Mouse (Mus musculus) liver, embryonic 15.5 days (tissue): ENCODE results near the gene Stx8. TPM values are rescaled to one million over a fixed set of nuclear protein-coding genes. Genes with fewer than 3 reads are reported as not detected.

Experiments used
- ATAC-seq: fragments of 200-750 bp; cut with Nextera tagmentation; 2 replicates; pipeline ENCODE4 v1.8.0; 2017; ENCODE audit warnings: moderate number of reproducible peaks, mild to moderate bottlenecking, moderate library complexity; ENCODE audit not compliant: insufficient read depth
- H3K27ac ChIP-seq: fragments of 300-500 bp; sonication (generic); replicated peaks from 2 replicates; pipeline ENCODE4 v1.5.1; 2015; ENCODE audit warnings: mild to moderate bottlenecking, inconsistent platforms
- H3K27me3 ChIP-seq: fragments of 300-500 bp; sonication (generic); 2 replicates; pipeline ENCODE4 v1.6.1; 2015; ENCODE audit warnings: mild to moderate bottlenecking, inconsistent platforms
- H3K36me3 ChIP-seq: fragments of 300-500 bp; sonication (generic); replicated peaks from 2 replicates; pipeline ENCODE4 v1.6.1; 2015; ENCODE audit warnings: moderate library complexity, mild to moderate bottlenecking, inconsistent platforms
- H3K4me1 ChIP-seq: fragments of 300-500 bp; sonication (generic); replicated peaks from 2 replicates; pipeline ENCODE4 v1.6.1; 2015; ENCODE audit warnings: inconsistent platforms
- H3K4me2 ChIP-seq: fragments of 300-500 bp; sonication (generic); 2 replicates; pipeline ENCODE4 v1.6.1; 2015; ENCODE audit warnings: moderate library complexity, mild to moderate bottlenecking, inconsistent platforms
- H3K4me3 ChIP-seq: fragments of 300-500 bp; sonication (generic); replicated peaks from 2 replicates; pipeline ENCODE4 v1.5.1; 2015; ENCODE audit warnings: mild to moderate bottlenecking, inconsistent platforms
- H3K9ac ChIP-seq: fragments of 300-500 bp; sonication (generic); 2 replicates; pipeline ENCODE4 v1.6.1; 2015; ENCODE audit warnings: moderate library complexity, mild to moderate bottlenecking, inconsistent platforms
- H3K9me3 ChIP-seq: fragments of 300-500 bp; sonication (generic); replicated peaks from 2 replicates; pipeline ENCODE4 v1.6.1; 2016; ENCODE audit warnings: inconsistent platforms
- WGBS: fragments of 180-500 bp; shearing (Covaris S2); methylation state at CpG from one replicate; pipeline ENCODE4 v1.1.7; 2015; ENCODE audit warnings: mixed read lengths; ENCODE audit not compliant: insufficient replicate concordance; 5-methylcytosine and 5-hydroxymethylcytosine counted together
- polyA plus RNA-seq: library from polyadenylated mRNA; unstranded; fragments of >200 nt; fragmentation: Nextera tagmentation; extraction: Ambion mirVana; gene quantifications from 2 replicates; pipeline ENCODE4 v1.2.1, GENCODE M21; 2015

The Stx8 gene
- polyA plus RNA-seq, 1 experiment from 2014 or later, result 20.0 TPM

DNA sequence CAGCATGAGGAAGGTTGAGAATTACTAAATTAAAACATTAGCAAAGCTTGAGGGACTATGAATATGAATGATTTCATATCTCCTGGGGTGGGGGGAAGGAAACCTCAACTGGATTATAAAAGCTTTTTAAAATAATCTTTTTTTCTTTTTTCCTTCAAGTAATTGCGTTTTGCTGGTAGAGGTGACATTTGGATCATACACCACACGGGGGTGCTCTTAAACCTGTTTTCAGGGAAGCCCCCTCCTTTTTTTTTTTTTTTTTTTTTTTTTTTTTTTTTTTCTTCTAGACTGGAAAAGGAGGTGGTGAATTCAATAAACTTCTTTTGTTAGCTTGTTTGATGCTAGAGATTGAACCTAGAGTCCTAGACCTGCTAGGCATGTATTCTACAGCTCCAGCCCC is 9.3 kb downstream of the Stx8 start:
- H3K27ac ChIP-seq, result no peak overlapping the region
- no peaks in the 10 kb centered on the region for H3K9me3 ChIP-seq
- H3K27me3 ChIP-seq, result no peaks in the 10 kb centered on the region
- no peak overlapping the region for H3K4me3 ChIP-seq
- H3K9ac ChIP-seq, result no peak overlapping the region
- H3K4me1 ChIP-seq, result no peaks in the 10 kb centered on the region
- no peaks in the 10 kb centered on the region for H3K36me3 ChIP-seq
- WGBS, result 24% methylated on average over 2 of the region's 2 CpGs
- H3K4me2 ChIP-seq, result no peak overlapping the region
- ATAC-seq, result no peak

DNA sequence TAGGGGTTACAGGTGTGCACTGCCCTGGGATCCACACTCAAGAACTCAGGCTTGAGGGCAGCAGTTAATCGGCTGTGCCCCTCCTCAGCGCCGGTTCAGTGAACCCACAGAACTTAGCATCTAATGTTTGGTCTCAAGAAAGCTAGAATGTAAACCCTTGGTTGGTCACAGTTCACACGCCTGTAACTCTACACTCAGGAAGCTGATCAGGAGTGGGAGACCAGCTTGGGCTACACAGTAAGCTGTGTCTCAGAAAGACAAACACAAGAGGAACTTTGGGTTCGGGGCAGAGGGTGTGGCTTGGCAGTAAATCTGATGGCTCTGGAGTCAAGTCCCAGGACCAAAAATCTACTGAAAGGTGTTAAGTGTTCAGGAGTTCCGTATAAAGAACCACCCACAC is 17.6 kb downstream of the Stx8 start:
- Histone ChIP-seq H3K4me1 (no peaks in the 10 kb centered on the region), H3K27ac (no peak overlapping the region), H3K27me3 (no peaks in the 10 kb centered on the region), H3K9me3 (no peaks in the 10 kb centered on the region), H3K9ac (no peak overlapping the region), H3K36me3 (0 out of 2 replicates have a peak, but pooled peaks cover 2% of the 10 kb centered on the region), H3K4me2 (no peak overlapping the region), H3K4me3 (no peak overlapping the region)
- ATAC-seq, result no peak
- 71% methylated on average over 6 of the region's 6 CpGs for WGBS

GRCm38 (mm10) chr11:67991240-67991639 is 25.2 kb downstream of the Stx8 start:
- H3K27me3 ChIP-seq, result no peaks in the 10 kb centered on the region
- no peak overlapping the region for H3K9ac ChIP-seq
- H3K9me3 ChIP-seq, result no peaks in the 10 kb centered on the region
- no peak overlapping the region for H3K4me2 ChIP-seq
- no peak for ATAC-seq
- 82% methylated on average over 4 of the region's 4 CpGs for WGBS
- H3K36me3 ChIP-seq, result 0 out of 2 replicates have a peak, but pooled peaks cover 2% of the 10 kb centered on the region
- H3K27ac ChIP-seq, result no peak overlapping the region
- no peaks in the 10 kb centered on the region for H3K4me1 ChIP-seq
- no peak overlapping the region for H3K4me3 ChIP-seq

DNA sequence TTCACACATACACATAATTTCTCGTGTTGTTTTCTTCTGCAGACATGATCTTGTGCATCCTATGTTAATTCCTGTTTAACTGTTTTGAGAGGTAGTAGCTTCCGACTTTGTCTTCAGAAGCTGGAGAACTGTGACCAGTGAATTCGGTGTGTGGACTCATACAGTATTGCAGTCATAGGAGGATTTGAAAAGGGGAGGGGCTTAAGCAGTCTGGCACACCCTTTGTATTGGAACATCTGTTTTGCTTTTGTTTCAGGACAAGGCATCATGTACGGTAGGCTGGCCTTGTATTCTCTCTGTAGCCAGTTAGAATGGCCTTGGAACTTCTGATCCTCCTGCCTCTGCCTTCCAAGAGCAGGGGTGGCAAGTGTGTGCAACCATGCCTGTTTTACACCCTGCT is 30.0 kb downstream of the Stx8 start:
- Histone ChIP-seq H3K4me2 (no peak overlapping the region), H3K4me1 (no peaks in the 10 kb centered on the region), H3K4me3 (no peak overlapping the region), H3K9ac (no peak overlapping the region), H3K27ac (no peak overlapping the region), H3K36me3 (no peaks in the 10 kb centered on the region), H3K9me3 (no peaks in the 10 kb centered on the region), H3K27me3 (no peaks in the 10 kb centered on the region)
- no peak for ATAC-seq
- 67% methylated on average over 4 of the region's 4 CpGs for WGBS

DNA sequence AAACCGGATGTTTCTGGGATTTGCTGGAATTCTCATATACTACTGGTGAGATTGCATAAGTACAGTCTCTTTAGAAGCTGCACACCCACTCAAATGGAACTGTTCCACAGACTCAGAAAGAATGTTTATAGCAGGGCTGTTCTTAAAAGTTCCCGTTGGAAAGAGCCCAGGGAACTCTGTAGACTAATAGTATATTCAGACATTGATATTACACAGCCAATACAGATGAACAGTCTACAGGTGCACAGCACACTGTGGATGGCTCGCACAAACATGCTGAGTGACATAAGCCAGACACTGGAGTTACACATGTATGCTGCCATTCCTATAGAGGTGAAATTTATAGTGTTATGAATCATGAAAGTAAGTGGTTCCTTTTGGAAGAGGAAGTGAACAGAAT is 32.9 kb downstream of the Stx8 start:
- H3K27me3 ChIP-seq, result no peaks in the 10 kb centered on the region

DNA sequence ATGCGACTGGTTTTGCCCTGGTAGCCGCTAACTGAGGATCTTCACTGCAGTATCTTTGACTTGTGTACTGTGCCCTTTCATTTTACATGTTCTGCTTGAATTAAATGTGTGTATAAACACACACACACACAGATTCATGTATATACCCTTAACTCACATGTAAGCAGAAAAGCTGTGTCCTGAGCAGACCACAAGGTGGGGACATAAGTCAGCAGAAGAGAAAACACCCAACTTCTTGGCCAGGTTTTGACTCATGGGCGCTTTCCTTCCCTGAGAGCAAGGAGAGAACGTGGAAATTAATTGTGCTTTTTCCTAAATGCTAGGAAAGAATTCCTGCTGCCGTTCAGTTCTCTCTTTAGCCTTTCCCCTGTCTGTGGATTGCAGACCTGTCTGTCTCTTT is 33.6 kb downstream of the Stx8 start:
- H3K27me3 ChIP-seq, result no peaks in the 10 kb centered on the region
- no peak overlapping the region for H3K4me2 ChIP-seq
- WGBS, result 59% methylated on average over 5 of the region's 5 CpGs
- no peak overlapping the region for H3K9ac ChIP-seq
- H3K36me3 ChIP-seq, result no peaks in the 10 kb centered on the region
- no peaks in the 10 kb centered on the region for H3K4me1 ChIP-seq
- H3K9me3 ChIP-seq, result no peaks in the 10 kb centered on the region
- no peak overlapping the region for H3K27ac ChIP-seq
- H3K4me3 ChIP-seq, result no peak overlapping the region
- no peak for ATAC-seq

More for the DNA sequence above, 32.9 kb downstream of the Stx8 start:
- ATAC-seq, result no peak
- no peak overlapping the region for H3K4me2 ChIP-seq
- WGBS, result 75% methylated on average over 3 of the region's 3 CpGs
- H3K4me1 ChIP-seq, result no peaks in the 10 kb centered on the region
- no peak overlapping the region for H3K9ac ChIP-seq
- no peaks in the 10 kb centered on the region for H3K36me3 ChIP-seq
- no peak overlapping the region for H3K27ac ChIP-seq
- no peaks in the 10 kb centered on the region for H3K9me3 ChIP-seq
- no peak overlapping the region for H3K4me3 ChIP-seq

DNA sequence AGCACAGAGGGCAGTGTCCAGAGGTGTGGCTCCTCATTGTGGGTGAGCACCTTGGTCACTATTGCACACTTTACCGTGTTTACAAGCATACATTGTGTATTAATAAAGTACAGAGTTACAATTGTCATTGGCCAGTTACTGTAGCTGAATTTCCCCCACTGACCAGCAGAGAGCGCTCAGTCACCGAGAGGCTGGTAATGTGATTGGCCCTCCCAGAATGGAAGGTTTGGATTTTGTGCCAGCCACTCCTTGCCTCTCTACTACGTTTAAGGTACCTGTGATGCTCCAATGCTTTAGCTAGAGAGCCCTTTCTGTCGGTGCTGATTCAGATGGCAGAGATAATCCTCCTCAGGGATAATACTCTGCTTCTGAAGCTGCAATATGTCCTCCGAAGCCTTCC is 38.2 kb downstream of the Stx8 start:
- no peak overlapping the region for H3K4me2 ChIP-seq
- no peak for ATAC-seq
- no peaks in the 10 kb centered on the region for H3K9me3 ChIP-seq
- no peak overlapping the region for H3K9ac ChIP-seq
- 19% methylated on average over 6 of the region's 6 CpGs for WGBS
- no peaks in the 10 kb centered on the region for H3K27me3 ChIP-seq
- no peak overlapping the region for H3K27ac ChIP-seq
- no peaks in the 10 kb centered on the region for H3K4me1 ChIP-seq
- no peaks in the 10 kb centered on the region for H3K36me3 ChIP-seq
- H3K4me3 ChIP-seq, result no peak overlapping the region

DNA sequence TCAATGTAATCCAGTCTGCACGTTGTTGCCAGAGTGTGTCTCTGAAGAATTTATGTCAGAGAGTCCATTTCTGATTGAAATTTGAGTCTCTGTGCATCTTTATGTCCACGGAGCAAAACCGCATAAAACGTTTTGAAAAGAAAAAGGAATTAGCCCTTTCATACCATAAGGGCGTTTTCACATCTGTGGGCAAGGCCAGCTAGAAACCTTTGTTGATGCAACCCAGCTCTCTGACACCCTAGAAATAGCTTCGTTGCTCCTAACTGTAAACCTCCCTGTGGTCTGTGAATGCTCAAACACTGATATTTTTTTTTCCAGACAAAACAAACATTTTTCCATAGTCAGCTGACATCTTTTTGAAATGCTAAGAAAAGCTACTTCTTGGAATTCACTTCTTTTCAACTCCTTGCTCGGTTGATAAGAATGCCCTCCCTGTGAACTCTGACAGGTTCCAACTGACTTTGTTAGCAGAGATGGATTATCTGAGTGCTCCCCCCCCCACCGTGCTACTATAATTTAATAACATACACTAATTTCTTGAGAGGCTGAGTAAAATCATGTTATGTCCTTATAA is 40.3 kb downstream of the Stx8 start:
- Histone ChIP-seq H3K4me3 (no peak overlapping the region), H3K36me3 (no peaks in the 10 kb centered on the region), H3K9ac (no peak overlapping the region), H3K27ac (no peak overlapping the region), H3K4me2 (no peak overlapping the region), H3K9me3 (no peaks in the 10 kb centered on the region), H3K27me3 (no peaks in the 10 kb centered on the region), H3K4me1 (no peaks in the 10 kb centered on the region)
- 47% methylated on average over 8 of the region's 8 CpGs for WGBS
- no peak for ATAC-seq

- H3K4me2 ChIP-seq, result no peak overlapping the region
- 67% methylated on average over 6 of the region's 6 CpGs for WGBS
- no peaks in the 10 kb centered on the region for H3K9me3 ChIP-seq
- H3K9ac ChIP-seq, result no peak overlapping the region
- ATAC-seq, result no peak
- H3K4me3 ChIP-seq, result no peak overlapping the region
- H3K36me3 ChIP-seq, result no peaks in the 10 kb centered on the region
- no peaks in the 10 kb centered on the region for H3K27me3 ChIP-seq
- H3K4me1 ChIP-seq, result no peaks in the 10 kb centered on the region
- no peak overlapping the region for H3K27ac ChIP-seq
Observed at GRCm38 (mm10) chr11:68007645-68008044, 41.7 kb downstream of the Stx8 start.

DNA sequence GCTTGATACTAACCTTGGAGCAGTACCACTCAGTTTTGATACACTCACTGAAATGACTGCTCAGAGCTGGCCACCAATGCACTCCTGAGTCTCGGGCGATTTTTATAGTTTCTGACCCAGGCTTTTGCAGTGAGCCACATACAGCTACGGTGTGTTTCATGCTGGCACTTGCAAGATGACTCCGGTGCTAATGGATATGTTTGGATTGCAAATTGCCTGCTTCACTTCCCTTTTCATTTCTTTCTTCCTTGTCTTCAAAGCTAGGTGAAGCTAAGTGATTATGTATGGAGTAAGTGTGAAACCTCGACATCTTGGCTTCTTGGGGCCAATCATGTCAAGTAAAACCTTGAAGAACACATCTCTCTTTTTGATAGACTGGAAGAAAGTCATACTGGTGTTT is 43.4 kb downstream of the Stx8 start:
- 70% methylated on average over 5 of the region's 5 CpGs for WGBS
- H3K4me2 ChIP-seq, result no peak overlapping the region
- no peak for ATAC-seq
- H3K9ac ChIP-seq, result no peak overlapping the region
- no peak overlapping the region for H3K27ac ChIP-seq
- no peaks in the 10 kb centered on the region for H3K27me3 ChIP-seq
- H3K4me3 ChIP-seq, result no peak overlapping the region
- H3K36me3 ChIP-seq, result no peaks in the 10 kb centered on the region
- no peaks in the 10 kb centered on the region for H3K9me3 ChIP-seq
- H3K4me1 ChIP-seq, result no peaks in the 10 kb centered on the region

GRCm38 (mm10) chr11:68012207-68012606 is 46.2 kb downstream of the Stx8 start:
- H3K4me3 ChIP-seq, result no peak overlapping the region
- H3K27me3 ChIP-seq, result no peaks in the 10 kb centered on the region
- WGBS, result 79% methylated on average over 7 of the region's 7 CpGs

DNA sequence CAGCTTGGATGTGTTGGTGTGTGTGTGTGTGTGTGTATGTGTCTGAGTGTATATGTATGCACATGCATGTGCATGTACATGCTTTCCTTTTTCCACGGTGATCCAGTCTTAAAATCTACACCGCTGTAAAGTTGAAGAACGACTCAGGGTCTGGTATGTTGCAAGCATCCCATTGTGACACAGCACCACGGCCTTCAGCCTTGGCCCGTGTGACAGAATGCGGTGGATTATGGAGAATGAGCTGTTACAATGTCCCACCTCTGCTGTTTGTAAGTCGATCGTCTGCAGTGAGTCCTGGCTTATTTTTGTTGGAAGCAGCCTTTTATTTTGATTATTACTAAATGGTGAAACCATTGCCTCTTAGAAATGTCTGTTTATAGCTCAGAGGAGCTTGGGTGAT is 52.2 kb downstream of the Stx8 start:
- H3K27ac ChIP-seq, result no peak overlapping the region
- H3K9me3 ChIP-seq, result no peaks in the 10 kb centered on the region
- no peak overlapping the region for H3K4me3 ChIP-seq
- no peak overlapping the region for H3K9ac ChIP-seq
- H3K4me1 ChIP-seq, result no peaks in the 10 kb centered on the region
- ATAC-seq, result no peak
- no peaks in the 10 kb centered on the region for H3K36me3 ChIP-seq
- H3K4me2 ChIP-seq, result no peak overlapping the region
- no peaks in the 10 kb centered on the region for H3K27me3 ChIP-seq
- WGBS, result 77% methylated on average over 8 of the region's 8 CpGs

More at GRCm38 (mm10) chr11:68012207-68012606, 46.2 kb downstream of the Stx8 start:
- Histone ChIP-seq H3K9me3 (no peaks in the 10 kb centered on the region), H3K27ac (no peak overlapping the region), H3K9ac (no peak overlapping the region), H3K4me2 (no peak overlapping the region), H3K4me1 (no peaks in the 10 kb centered on the region), H3K36me3 (no peaks in the 10 kb centered on the region)
- no peak for ATAC-seq
